Mouse (Mus musculus) CD4-positive, CD25-positive, alpha-beta regulatory T cell, adult 2 months (primary cell): ENCODE data around the gene Ncr1.
"Not testable (repeated sequence)": the region's sequence is repeated elsewhere in the genome, so short reads cannot be mapped to it uniquely, and the experiment has no call there.

Source experiments
- DNase-seq: peaks from one replicate; pipeline ENCODE4 v3.0.0-alpha.2; 2012; ENCODE audit warnings: low read depth, low spot score

The Ncr1 gene

DNA sequence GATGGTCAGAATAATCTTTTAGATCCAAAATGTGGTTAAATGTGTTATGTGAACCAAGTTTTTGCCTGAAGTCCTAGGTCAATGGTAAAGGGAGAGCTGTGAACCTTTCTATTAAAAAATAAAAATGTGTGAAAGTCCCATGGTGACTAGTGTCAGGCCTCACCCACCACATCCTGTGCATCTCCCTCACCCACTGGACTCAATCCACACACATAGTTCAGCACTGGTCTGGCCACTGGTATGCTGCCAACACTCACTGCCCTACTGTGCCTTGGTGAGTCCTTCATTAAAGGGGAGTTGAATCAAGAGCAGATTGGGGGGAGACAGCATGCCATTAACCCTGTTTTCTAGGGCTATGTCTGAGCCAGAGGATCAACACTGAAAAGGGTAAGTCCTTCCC lies at the start of gene Ncr1:
Gene Ncr1 (plus strand): TSS at position 216 of the 400 bp plus-strand sequence.
- DNase-seq, result no peak

DNA sequence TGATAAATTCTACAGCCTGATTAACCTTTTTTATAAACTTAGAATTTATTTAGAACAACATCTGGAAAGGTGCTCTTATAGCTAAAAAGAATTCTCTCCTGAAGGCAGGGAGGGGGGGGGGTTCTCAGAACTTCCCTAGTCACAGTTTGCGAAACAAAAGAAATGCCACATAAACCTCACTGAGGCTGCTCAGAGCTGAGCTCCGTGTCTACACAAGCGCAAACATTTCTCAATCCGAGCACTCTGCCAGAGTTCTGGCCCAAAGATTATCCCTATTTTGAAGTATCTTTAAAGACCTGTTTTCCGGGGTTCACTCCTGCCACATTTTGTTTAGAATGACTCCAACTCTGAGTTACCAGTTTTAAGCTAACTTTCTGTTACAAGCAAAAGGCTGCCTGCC lies 44.9 kb upstream of the Ncr1 start:
- DNase-seq, result no peak

DNA sequence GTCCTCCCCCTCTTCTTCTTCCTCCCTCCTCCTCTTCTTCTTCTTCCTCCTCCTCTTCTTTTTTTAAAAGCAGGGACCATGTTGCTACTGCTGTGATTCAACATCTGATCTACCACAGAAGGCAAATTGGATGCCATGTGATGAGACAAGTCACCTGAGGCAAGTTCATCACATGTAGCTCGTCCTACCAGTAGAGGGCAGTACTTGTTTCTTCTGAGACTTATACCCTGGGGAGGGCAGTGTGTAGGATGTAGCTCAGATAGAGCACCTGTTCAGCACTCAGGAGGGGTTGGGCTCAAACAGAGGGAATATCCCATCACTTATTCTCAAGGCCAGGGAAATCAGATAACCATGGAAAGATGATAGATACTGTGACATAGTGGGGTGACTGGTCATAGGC lies 40.3 kb upstream of the Ncr1 start:
- peak; percentile 59 for DNase-seq

DNA sequence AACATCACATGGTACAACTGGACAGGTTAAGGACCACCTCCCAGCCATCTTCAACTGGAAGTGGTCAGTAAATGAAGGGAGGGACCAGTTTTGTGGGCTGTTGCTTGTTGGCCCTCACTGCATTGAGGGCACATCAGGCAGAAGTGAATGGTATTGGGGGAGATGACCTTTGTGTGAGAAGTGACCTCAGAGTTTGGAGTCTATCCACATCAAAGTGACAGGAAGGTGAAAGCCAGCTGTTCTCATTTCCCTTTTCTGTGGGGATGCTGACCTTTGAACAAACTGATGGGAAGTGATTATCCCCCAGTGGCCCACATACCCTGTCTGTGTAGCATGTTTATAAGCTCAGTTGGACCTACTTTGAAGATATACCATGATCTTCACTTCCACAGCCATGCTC lies 37.4 kb upstream of the Ncr1 start:
- DNase-seq, result no peak

DNA sequence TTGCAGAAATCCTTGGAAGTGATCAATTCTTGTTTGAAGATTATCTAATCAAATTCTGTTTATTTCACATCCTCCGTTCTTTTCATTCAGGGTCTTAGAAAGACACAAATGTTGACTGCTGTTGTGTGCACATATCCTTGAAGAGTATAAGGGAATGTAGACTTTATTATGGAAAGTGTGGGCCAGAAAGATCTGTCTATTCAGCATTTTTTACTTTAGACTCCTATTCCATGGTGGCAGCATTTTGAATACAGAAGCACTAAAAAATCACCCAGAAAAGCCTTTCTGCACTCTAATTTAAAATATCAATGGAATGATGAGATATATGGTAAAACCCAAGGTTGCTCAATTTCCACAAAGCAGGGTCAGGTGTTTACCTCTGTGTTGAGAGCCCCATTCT lies 34.1 kb upstream of the Ncr1 start:
- DNase-seq, result no peak

DNA sequence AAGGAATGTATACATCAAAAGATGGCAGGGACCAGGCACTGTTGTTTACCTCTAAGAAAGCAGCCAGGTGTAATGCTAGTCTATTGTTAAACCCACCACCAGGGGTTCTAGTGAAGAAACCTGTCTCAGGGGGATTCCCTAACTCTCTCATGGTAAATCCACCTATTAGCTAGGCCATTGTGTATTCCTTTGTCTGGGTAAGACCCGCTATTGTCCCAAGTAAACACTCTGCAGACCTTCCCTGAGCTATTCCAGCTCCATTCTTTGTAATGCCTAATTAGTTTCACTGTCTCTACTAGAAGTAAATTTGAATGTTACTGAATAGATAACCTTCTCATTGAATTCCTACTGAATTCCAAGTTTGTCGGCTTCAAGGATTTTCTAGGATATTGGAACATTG lies 24.4 kb upstream of the Ncr1 start:
- DNase-seq, result not testable (repeated sequence)

DNA sequence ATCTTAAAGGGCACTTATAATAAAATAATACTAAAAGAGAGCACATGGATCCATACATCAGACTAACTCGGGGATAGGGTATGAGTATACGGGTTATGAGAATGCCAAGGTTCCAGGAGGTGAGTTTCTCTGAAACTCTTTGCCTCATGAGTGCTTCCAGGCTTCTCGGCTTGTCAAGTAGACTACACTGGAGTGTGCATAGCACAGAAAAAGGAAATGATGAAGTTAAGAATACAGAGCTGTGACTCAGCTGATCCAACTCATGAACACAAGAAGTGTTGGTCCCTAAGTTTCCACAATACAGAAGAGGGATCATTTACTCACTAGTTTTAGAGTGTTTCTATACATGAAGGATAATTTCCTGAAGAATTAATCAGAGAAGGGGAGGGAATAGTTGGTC lies 24.0 kb upstream of the Ncr1 start:
- not testable (repeated sequence) for DNase-seq

DNA sequence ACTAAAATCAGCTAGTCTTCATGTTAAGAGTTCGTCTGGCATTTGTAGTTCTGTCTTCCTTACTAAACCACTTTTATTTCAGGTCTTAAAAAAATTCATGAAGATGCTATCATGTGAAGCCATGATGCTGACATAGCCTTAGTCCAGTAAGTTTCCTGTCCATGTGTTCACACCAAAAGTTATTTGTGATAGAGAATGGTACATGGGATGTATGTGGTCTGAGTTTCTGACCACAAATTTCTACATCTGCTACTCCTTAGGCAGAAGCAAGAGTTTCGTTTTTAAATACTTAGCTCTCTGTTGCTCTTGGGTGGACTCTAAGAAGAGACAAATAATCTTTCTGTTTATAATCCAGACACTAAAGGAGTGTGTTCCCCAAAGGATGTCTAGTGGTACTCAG lies 14.2 kb upstream of the Ncr1 start:
- DNase-seq, result no peak

DNA sequence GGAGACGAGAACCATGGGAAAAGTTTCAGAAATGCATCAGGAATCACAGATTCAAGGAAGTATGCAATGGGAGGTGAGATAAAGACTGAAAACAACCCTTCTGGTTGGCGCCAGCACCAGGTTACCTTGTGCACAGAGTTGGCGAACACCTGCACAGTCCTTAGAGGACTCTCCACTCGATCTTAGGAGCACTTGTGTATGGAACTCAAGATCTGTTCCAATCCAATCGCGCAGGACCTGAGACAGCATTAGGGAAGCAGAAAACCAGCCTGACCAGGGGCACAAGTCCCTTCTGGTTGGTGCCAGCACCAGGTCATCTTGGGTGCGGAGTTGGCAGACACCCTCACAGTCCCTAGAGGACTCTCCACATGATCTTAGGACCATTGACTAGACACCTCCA lies 36.0 kb downstream of the Ncr1 start:
- DNase-seq, result no peak
